Mouse (Mus musculus): ENCODE measurements around the gene Card19. TPM values are rescaled to one million over a fixed set of nuclear protein-coding genes. Genes with fewer than 3 reads are reported as not detected.
A peak's percentile ranks its signal among the peaks of the same experiment; 100 is the strongest.

The Card19 gene
- total RNA-seq, 2 experiments from 2014 or later, result 3.4 to 17.6 TPM

- ATAC-seq (replicated peaks; ENCODE audit: low FRiP score, poor library complexity, severe bottlenecking), result no peak
Measured at GRCm38 (mm10) chr13:49198734-49199133, 17.1 kb downstream of the Card19 start.

- ATAC-seq (replicated peaks; ENCODE audit: low FRiP score, poor library complexity, severe bottlenecking), result no peak
Measured at GRCm38 (mm10) chr13:49196766-49197165, 19.1 kb downstream of the Card19 start.

- no peak for ATAC-seq (replicated peaks; ENCODE audit: low FRiP score, poor library complexity, severe bottlenecking)
Measured at GRCm38 (mm10) chr13:49196211-49196610, 19.6 kb downstream of the Card19 start.

DNA sequence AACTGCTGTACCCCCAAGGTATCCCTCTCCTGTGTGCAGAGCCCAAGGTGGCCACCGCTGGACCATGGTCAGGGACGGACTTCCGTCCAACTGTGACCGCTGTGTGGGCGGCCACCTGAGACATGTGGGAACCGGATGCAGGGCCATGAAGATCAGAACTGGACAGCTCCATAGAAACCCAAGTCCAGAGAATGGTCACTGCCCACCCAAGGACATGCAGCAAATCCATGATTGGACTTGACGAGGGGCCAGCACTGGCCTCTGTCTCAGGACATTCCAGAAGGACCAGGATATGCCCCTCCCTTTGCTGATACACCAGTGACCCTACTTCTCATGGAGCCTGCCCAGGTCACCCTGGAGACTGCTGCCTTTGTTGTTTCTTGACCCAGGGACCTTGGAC, 20.2 kb downstream of the Card19 start:
- ATAC-seq (replicated peaks; ENCODE audit: low FRiP score, poor library complexity, severe bottlenecking), result no peak

DNA sequence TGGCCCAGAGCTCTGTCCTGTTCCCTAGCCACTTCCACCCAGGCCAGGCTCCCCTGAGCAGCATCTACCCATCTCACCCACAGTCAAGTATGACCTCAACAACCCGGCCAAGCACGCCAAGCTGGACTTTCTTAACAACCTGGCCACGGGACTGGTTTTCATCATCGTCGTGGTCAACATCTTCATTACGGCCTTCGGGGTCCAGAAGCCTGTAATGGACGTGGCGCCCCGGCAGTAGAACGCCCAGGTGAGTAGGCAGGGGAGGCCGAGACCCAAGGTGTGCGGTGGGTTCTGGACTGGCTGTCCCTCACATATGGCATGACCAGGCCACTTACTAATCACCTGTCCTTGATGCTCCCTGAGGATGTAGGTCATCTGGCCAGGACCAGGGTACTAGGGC, 21.0 kb downstream of the Card19 start:
- no peak for ATAC-seq (replicated peaks; ENCODE audit: low FRiP score, poor library complexity, severe bottlenecking)

DNA sequence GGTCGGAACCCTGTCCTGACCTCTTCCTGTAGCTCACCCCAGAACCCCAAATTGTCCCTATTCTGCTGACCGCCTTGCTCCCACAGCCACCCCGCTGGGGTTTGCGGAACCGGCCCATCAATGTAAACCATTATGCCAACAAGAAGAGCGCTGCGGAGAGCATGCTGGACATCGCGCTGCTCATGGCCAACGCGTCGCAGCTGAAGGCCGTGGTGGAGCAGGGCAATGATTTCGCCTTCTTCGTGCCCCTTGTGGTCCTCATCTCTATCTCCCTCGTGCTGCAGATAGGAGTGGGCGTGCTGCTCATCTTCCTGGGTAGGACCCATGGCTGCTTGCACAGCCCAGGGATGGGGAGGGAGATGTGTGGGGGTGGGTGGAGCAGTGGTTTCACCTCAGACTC, 22.2 kb downstream of the Card19 start:
- ATAC-seq (replicated peaks; ENCODE audit: low FRiP score, poor library complexity, severe bottlenecking), result no peak

- ATAC-seq (replicated peaks; ENCODE audit: low FRiP score, poor library complexity, severe bottlenecking), result no peak
Measured at GRCm38 (mm10) chr13:49192156-49192855, 23.5 kb downstream of the Card19 start.

GRCm38 (mm10) chr13:49191673-49192035, 24.2 kb downstream of the Card19 start:
- ATAC-seq (replicated peaks; ENCODE audit: low FRiP score, poor library complexity, severe bottlenecking), result no peak

DNA sequence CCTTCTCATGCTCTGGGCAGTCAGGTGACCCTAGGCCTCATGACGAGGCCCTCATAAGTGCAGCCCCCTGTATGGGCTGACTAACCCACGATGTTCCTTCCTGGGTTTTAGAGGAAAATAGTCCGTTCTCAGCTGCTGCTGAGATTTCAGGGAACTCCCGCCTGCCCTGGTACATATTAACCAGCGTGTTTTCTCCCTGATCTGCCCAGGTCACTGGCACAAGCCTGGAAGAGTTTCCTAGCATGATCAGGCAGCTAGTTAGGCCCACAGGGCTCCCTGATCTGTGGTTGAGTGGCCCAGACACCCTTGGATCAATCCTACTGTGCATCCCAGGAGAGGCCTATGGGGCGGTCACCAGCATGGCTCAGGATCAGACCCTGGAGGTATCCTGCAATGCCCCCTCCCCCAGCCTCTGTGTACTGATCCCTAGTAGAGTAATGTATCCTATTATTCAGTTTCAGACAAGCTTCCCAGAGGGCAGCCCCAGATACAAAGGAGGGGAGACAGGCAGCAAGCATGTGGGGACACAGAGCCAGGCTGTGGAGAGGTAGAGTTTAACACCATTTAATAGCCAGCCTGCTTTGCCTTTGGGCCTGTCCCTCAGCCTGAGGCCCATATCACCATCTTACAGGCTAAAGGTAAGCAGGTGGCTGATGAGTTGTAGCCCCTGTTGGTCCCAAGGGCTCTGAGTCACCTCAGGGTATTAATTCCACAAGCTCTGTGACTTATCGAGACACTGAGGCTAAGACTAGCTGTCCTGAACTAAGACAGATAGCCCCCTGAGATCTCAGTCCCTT, 24.8 kb downstream of the Card19 start:
- ATAC-seq (replicated peaks; ENCODE audit: low FRiP score, poor library complexity, severe bottlenecking), result no peak

- no peak for ATAC-seq (replicated peaks; ENCODE audit: low FRiP score, poor library complexity, severe bottlenecking)
Measured at GRCm38 (mm10) chr13:49189970-49190870, 25.6 kb downstream of the Card19 start.

GRCm38 (mm10) chr13:49188966-49189360, 26.9 kb downstream of the Card19 start:
- ATAC-seq (replicated peaks; ENCODE audit: low FRiP score, poor library complexity, severe bottlenecking), result no peak

DNA sequence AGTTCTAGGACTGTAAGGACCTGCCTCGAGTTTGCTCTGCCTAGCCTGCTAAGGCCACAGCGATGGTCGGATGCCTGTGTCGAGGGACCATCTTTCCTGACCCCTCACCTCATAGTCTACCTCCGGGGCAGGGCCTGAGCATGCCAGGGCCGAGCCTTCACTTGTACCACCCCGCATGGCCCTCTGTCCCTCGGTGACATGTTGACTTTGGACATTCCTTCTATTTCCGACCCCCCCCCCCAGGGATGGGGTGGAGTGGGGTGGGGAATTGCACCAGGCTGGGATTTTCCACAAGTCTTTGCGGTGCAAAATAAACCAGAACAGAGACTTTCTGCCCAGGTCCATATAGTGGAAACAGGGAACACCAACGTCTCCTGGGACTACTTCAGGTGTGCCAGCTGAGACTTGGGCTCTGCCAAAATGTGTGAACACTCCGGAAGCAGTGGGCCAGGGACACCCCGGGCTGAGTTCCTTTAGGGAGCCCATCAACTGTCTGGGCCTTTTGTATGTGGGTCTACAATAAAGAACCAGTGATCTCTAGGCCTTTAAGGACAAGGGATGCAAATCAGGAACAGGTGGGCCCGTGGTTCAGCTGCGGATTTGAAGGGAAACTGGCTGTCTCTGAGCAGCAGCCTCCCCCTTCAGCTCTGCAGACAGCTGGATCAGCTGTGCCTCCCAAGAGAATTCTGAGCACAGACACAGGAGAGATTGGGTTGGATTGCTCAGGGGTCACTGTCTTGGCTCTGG, 27.4 kb downstream of the Card19 start:
- peak; percentile 15; the same call in 1 of the 2 replicates for ATAC-seq (replicated peaks; ENCODE audit: low FRiP score, poor library complexity, severe bottlenecking)

GRCm38 (mm10) chr13:49187288-49188218, 28.3 kb downstream of the Card19 start, which contains the start of gene Ninj1:
Gene Ninj1 (plus strand): TSS chr13:49187485.
- ATAC-seq (replicated peaks; ENCODE audit: low FRiP score, poor library complexity, severe bottlenecking), result peak; percentile 81

- 0 out of 2 replicates have a peak, but pooled peaks have one; percentile 28 for ATAC-seq (replicated peaks; ENCODE audit: low FRiP score, poor library complexity, severe bottlenecking)
Measured at GRCm38 (mm10) chr13:49186798-49187287, 29.0 kb downstream of the Card19 start.

DNA sequence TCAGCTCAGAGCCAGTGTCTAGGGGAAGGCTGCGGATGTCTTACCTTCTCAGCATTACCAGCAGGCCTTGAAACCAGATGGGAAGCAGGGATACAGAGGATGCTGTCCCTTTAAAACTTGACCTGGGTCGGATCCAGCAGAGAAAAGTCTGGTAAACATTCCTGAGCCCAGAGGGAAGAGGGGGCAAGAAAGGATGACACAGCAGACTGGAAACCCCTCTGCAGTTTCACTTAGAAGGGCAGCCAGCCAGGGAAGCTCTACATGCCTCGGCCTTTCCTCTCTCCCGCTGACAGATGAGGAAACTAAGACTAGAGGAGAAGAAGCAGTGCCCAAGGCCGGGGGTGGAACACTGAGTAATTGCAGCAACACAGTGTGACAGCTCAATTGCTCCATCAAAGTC, 32.2 kb downstream of the Card19 start:
- no peak for ATAC-seq (replicated peaks; ENCODE audit: low FRiP score, poor library complexity, severe bottlenecking)

DNA sequence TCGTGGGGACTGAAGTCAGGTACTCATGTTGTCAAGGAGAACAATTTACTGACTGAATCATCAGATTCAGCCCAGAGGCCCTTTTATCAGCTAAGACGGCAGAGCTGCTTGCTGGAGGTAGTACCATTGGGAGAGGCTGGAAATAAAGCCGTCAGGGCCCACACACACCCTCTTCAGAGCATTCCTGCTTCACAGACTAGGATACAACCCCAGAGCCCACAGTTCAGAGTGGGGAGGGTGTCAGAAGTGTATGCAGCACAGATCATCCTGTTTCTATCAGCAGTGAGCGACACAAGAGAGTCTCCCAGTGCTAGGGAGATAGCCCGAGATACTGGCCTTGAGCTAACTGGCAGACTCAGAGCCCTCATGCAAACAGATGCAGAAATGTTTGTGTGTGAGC, 32.7 kb downstream of the Card19 start:
- ATAC-seq (replicated peaks; ENCODE audit: low FRiP score, poor library complexity, severe bottlenecking), result no peak

DNA sequence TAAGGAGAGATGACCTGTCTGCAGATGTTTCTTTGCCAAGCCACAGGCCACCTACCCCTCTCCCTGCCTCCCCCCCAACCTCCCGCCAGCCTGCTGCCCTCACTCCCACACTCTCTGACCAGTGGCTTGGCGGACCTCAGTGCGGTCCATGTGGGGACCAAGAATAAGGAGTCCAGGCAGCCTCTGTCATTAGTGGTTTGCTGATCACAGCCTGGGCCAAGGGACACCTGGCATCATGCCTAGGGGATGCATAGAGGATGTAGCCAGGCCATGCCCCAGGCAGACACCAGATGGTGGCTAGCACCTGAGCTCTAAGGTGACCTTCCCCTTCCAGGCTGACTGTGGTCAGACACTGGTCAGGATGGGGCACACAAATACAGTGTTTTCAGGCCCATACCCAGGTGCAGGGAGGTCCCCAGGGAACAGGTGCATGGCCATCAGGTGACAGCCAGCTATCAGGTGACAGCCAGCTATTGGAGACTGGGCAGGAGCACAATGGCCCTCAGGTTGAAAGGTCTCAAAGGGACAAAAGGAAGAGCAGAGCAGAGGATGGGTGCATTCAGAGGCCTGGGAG, 34.3 kb downstream of the Card19 start:
- no peak for ATAC-seq (replicated peaks; ENCODE audit: low FRiP score, poor library complexity, severe bottlenecking)

- ATAC-seq (replicated peaks; ENCODE audit: low FRiP score, poor library complexity, severe bottlenecking), result no peak
Measured at GRCm38 (mm10) chr13:49180691-49181090, 35.1 kb downstream of the Card19 start.

Measured in erythroid progenitor cell, adult 5-6 weeks (primary cell).